Mouse (Mus musculus): Measurements from ENCODE around the gene Tmem79. TPM values are rescaled to one million over a fixed set of nuclear protein-coding genes. Genes with fewer than 3 reads are reported as not detected.
A peak's percentile ranks its signal among the peaks of the same experiment; 100 is the strongest.
"Not testable (repeated sequence)": the region's sequence is repeated elsewhere in the genome, so short reads cannot be mapped to it uniquely, and the experiment has no call there.

Tmem79 gene
- polyA plus RNA-seq, 1 experiment from 2014 or later: 1.4 TPM

- WGBS (ENCODE audit: insufficient replicate concordance): under 1% methylated on average over 44 of the region's 44 CpGs
- ATAC-seq: peak; percentile 97
Measured at GRCm38 (mm10) chr3:88296561-88297318, 39.2 kb downstream of the Tmem79 start, which contains the start of the genes Tsacc and Cct3. Gene Tsacc, minus strand, starts transcription at chr3:88296999. Gene Cct3, plus strand, starts transcription at chr3:88297116.

GRCm38 (mm10) chr3:88296110-88296560 is 39.8 kb downstream of the Tmem79 start:
- peak overlapping the region; percentile 95 for H3K27ac ChIP-seq (ENCODE audit: low read depth)

More at GRCm38 (mm10) chr3:88296561-88297318, 39.2 kb downstream of the Tmem79 start, which contains the start of the genes Tsacc and Cct3:
- Histone ChIP-seq H3K9me3 (ENCODE audit: low read length) (no peaks in the 10 kb centered on the region), H3K4me2 (ENCODE audit: low read depth, low read length) (peak within 1 kb of the TSS; percentile 93), H3K4me1 (ENCODE audit: insufficient read depth) (peaks cover 20% of the 10 kb centered on the region), H3K9ac (replicated peaks) (peak within 1 kb of the TSS; percentile 78), H3K36me3 (replicated peaks; ENCODE audit: insufficient read depth, low read length) (peaks cover 20% of the 10 kb centered on the region), H3K27me3 (ENCODE audit: insufficient read depth, low read length) (no peaks in the 10 kb centered on the region), H3K27ac (ENCODE audit: low read depth) (peak within 1 kb of the TSS; percentile 95), H3K4me3 (ENCODE audit: low read depth, low read length) (peak within 1 kb of the TSS; percentile 76)
- DNase-seq: peak; percentile 94
- peak; percentile 28; the same call in 1 of the 2 replicates for TF ChIP-seq EP300 (IDR thresholded peaks at IDR 0.05; ENCODE audit: low read depth)
- TF ChIP-seq CTCF (IDR thresholded peaks at IDR 0.05; ENCODE audit: low read depth): peak; percentile 25; the same call in 1 of the 2 replicates

GRCm38 (mm10) chr3:88295272-88295671 is 40.7 kb downstream of the Tmem79 start:
- ATAC-seq; H3K36me3 ChIP-seq (replicated peaks; ENCODE audit: insufficient read depth, low read length); H3K27ac ChIP-seq (ENCODE audit: low read depth); DNase-seq; H3K27me3 ChIP-seq (ENCODE audit: insufficient read depth, low read length); H3K9me3 ChIP-seq (ENCODE audit: low read length); H3K9ac ChIP-seq (replicated peaks): not testable (repeated sequence)
- 45% methylated on average over 1 of the region's 1 CpGs for WGBS (ENCODE audit: insufficient replicate concordance)
- Histone ChIP-seq H3K4me3 (ENCODE audit: low read depth, low read length) (peak overlapping the region; percentile 76; the same call in 1 of the 2 replicates), H3K4me2 (ENCODE audit: low read depth, low read length) (peak overlapping the region; percentile 93), H3K4me1 (ENCODE audit: insufficient read depth) (peaks cover 20% of the 10 kb centered on the region)

More at GRCm38 (mm10) chr3:88296110-88296560, 39.8 kb downstream of the Tmem79 start:
- H3K4me2 ChIP-seq (ENCODE audit: low read depth, low read length): peak overlapping the region; percentile 93
- H3K27me3 ChIP-seq (ENCODE audit: insufficient read depth, low read length): no peaks in the 10 kb centered on the region
- ATAC-seq: no peak
- no peak for TF ChIP-seq CTCF (IDR thresholded peaks at IDR 0.05; ENCODE audit: low read depth)
- no peak for TF ChIP-seq EP300 (IDR thresholded peaks at IDR 0.05; ENCODE audit: low read depth)
- WGBS (ENCODE audit: insufficient replicate concordance): under 1% methylated on average over 12 of the region's 12 CpGs
- DNase-seq: no peak
- peak overlapping the region; percentile 78 for H3K9ac ChIP-seq (replicated peaks)
- no peaks in the 10 kb centered on the region for H3K9me3 ChIP-seq (ENCODE audit: low read length)
- peaks cover 14% of the 10 kb centered on the region for H3K36me3 ChIP-seq (replicated peaks; ENCODE audit: insufficient read depth, low read length)
- peaks cover 20% of the 10 kb centered on the region for H3K4me1 ChIP-seq (ENCODE audit: insufficient read depth)
- peak overlapping the region; percentile 76 for H3K4me3 ChIP-seq (ENCODE audit: low read depth, low read length)

GRCm38 (mm10) chr3:88291970-88292369 is 44.0 kb downstream of the Tmem79 start:
- H3K36me3 ChIP-seq (replicated peaks; ENCODE audit: insufficient read depth, low read length): no peaks in the 10 kb centered on the region
- ATAC-seq: no peak
- 57% methylated on average over 4 of the region's 4 CpGs for WGBS (ENCODE audit: insufficient replicate concordance)

GRCm38 (mm10) chr3:88288133-88288713 is 47.7 kb downstream of the Tmem79 start:
- WGBS (ENCODE audit: insufficient replicate concordance): 81% methylated on average over 8 of the region's 10 CpGs

More at GRCm38 (mm10) chr3:88291970-88292369, 44.0 kb downstream of the Tmem79 start:
- no peak overlapping the region for H3K4me2 ChIP-seq (ENCODE audit: low read depth, low read length)
- peak; percentile 17 for DNase-seq
- H3K27me3 ChIP-seq (ENCODE audit: insufficient read depth, low read length): no peaks in the 10 kb centered on the region
- peaks cover 7% of the 10 kb centered on the region for H3K4me1 ChIP-seq (ENCODE audit: insufficient read depth)
- TF ChIP-seq EP300 (IDR thresholded peaks at IDR 0.05; ENCODE audit: low read depth): no peak
- TF ChIP-seq CTCF (IDR thresholded peaks at IDR 0.05; ENCODE audit: low read depth): peak; percentile 70
- no peak overlapping the region for H3K4me3 ChIP-seq (ENCODE audit: low read depth, low read length)
- no peak overlapping the region for H3K27ac ChIP-seq (ENCODE audit: low read depth)
- no peaks in the 10 kb centered on the region for H3K9me3 ChIP-seq (ENCODE audit: low read length)
- no peak overlapping the region for H3K9ac ChIP-seq (replicated peaks)

GRCm38 (mm10) chr3:88287110-88287509 is 48.8 kb downstream of the Tmem79 start, which contains the start of gene Gm38392:
Gene Gm38392, minus strand, starts transcription at chr3:88287210.
- H3K27ac ChIP-seq (ENCODE audit: low read depth): no peak within 1 kb of the TSS
- 0 out of 2 replicates have a peak, but pooled peaks cover 2% of the 10 kb centered on the region for H3K36me3 ChIP-seq (replicated peaks; ENCODE audit: insufficient read depth, low read length)
- no peak within 1 kb of the TSS for H3K4me2 ChIP-seq (ENCODE audit: low read depth, low read length)
- DNase-seq (no peak), ATAC-seq (no peak)
- WGBS (ENCODE audit: insufficient replicate concordance): 94% methylated on average over 4 of the region's 4 CpGs
- H3K4me1 ChIP-seq (ENCODE audit: insufficient read depth): no peaks in the 10 kb centered on the region
- H3K9ac ChIP-seq (replicated peaks): no peak within 1 kb of the TSS
- H3K27me3 ChIP-seq (ENCODE audit: insufficient read depth, low read length): no peaks in the 10 kb centered on the region
- H3K9me3 ChIP-seq (ENCODE audit: low read length): no peaks in the 10 kb centered on the region
- TF ChIP-seq EP300 (IDR thresholded peaks at IDR 0.05; ENCODE audit: low read depth) (no peak), CTCF (IDR thresholded peaks at IDR 0.05; ENCODE audit: low read depth) (no peak)
- no peak within 1 kb of the TSS for H3K4me3 ChIP-seq (ENCODE audit: low read depth, low read length)

More at GRCm38 (mm10) chr3:88288133-88288713, 47.7 kb downstream of the Tmem79 start:
- ATAC-seq; H3K4me3 ChIP-seq (ENCODE audit: low read depth, low read length); H3K9me3 ChIP-seq (ENCODE audit: low read length); H3K4me1 ChIP-seq (ENCODE audit: insufficient read depth); H3K4me2 ChIP-seq (ENCODE audit: low read depth, low read length); H3K36me3 ChIP-seq (replicated peaks; ENCODE audit: insufficient read depth, low read length); H3K27me3 ChIP-seq (ENCODE audit: insufficient read depth, low read length); DNase-seq; H3K9ac ChIP-seq (replicated peaks); H3K27ac ChIP-seq (ENCODE audit: low read depth): not testable (repeated sequence)

- H3K27ac ChIP-seq (ENCODE audit: low read depth); H3K4me2 ChIP-seq (ENCODE audit: low read depth, low read length); H3K27me3 ChIP-seq (ENCODE audit: insufficient read depth, low read length); H3K9ac ChIP-seq (replicated peaks); H3K36me3 ChIP-seq (replicated peaks; ENCODE audit: insufficient read depth, low read length); H3K4me3 ChIP-seq (ENCODE audit: low read depth, low read length); DNase-seq; H3K9me3 ChIP-seq (ENCODE audit: low read length); ATAC-seq; H3K4me1 ChIP-seq (ENCODE audit: insufficient read depth): not testable (repeated sequence)
- WGBS (ENCODE audit: insufficient replicate concordance): no CpG with 5 or more reads among the region's 2 CpGs
Measured at GRCm38 (mm10) chr3:88285565-88285895, 50.4 kb downstream of the Tmem79 start.

GRCm38 (mm10) chr3:88284815-88285564 is 51.0 kb downstream of the Tmem79 start:
- not testable (repeated sequence) for H3K4me3 ChIP-seq (ENCODE audit: low read depth, low read length); H3K27ac ChIP-seq (ENCODE audit: low read depth); ATAC-seq; H3K4me1 ChIP-seq (ENCODE audit: insufficient read depth); H3K9me3 ChIP-seq (ENCODE audit: low read length); H3K4me2 ChIP-seq (ENCODE audit: low read depth, low read length); DNase-seq; H3K36me3 ChIP-seq (replicated peaks; ENCODE audit: insufficient read depth, low read length); H3K27me3 ChIP-seq (ENCODE audit: insufficient read depth, low read length); H3K9ac ChIP-seq (replicated peaks)
- 82% methylated on average over 14 of the region's 14 CpGs for WGBS (ENCODE audit: insufficient replicate concordance)

Measured in liver, postnatal 0 days (tissue).